Mouse (Mus musculus) layer of hippocampus, postnatal 14 days (tissue): ENCODE results near the gene Arf1. TPM values are rescaled to one million over a fixed set of nuclear protein-coding genes. Genes with fewer than 3 reads are reported as not detected.

Experiments used
- total RNA-seq, 2 experiments: library from RNA; stranded (reverse); gene quantifications; 2 replicates each; pipeline ENCODE4 v1.2.3; 2021

The Arf1 gene
- total RNA-seq, 2 experiments from 2014 or later = 504 to 527 TPM

Other genes starting within 250 kb of the Arf1 start
- 1 to 10 TPM; 2.2 to 2.4 TPM for gene Obscn, start 91.9 kb downstream of the Arf1 start, total RNA-seq
- 1 to 10 TPM; 7.7 to 9.9 TPM for gene Iba57, start 64.5 kb downstream of the Arf1 start, total RNA-seq
- gene Gjc2, start 45.1 kb downstream of the Arf1 start, total RNA-seq = 10 to 100 TPM; 20.6 to 21.1 TPM
- gene Guk1, start 36.1 kb downstream of the Arf1 start, total RNA-seq = 100 to 1,000 TPM; 124 to 128 TPM
- gene Mrpl55, start 25.8 kb downstream of the Arf1 start, total RNA-seq = 10 to 100 TPM; 37.1 to 41.8 TPM
- 10 to 100 TPM; 22.9 to 28.8 TPM for gene 2310033P09Rik, start 19.9 kb downstream of the Arf1 start, total RNA-seq
- not detected for gene Wnt3a, start 62.5 kb upstream of the Arf1 start, total RNA-seq
- 1 to 10 TPM; 3.7 to 4.1 TPM for gene Wnt9a, start 78.7 kb upstream of the Arf1 start, total RNA-seq
- gene Prss38, start 147.4 kb upstream of the Arf1 start, total RNA-seq = under 1 TPM in 1 of 2 experiments, not detected in 1; 0.25 TPM
- 10 to 100 TPM; 27.0 to 29.3 TPM for gene Jmjd4, start 221.8 kb upstream of the Arf1 start, total RNA-seq
- 100 to 1,000 TPM; 334 to 342 TPM for gene Snap47, start 222.9 kb upstream of the Arf1 start, total RNA-seq
- 1 to 10 TPM; 3.9 to 4.7 TPM for gene Zfp867, start 244.2 kb upstream of the Arf1 start, total RNA-seq